Mouse (Mus musculus) lung, adult 2 months (tissue): ENCODE measurements around the gene Smox.

Experiments used
- CTCF ChIP-seq: fragments of 200-500 bp; IDR thresholded peaks from 2 replicates; pipeline ENCODE4 v1.5.1; 2011; ENCODE audit warnings: mild to moderate bottlenecking, low read length, control low read depth; ENCODE audit not compliant: insufficient read depth
- POLR2A ChIP-seq: fragments of 200-500 bp; IDR thresholded peaks from 2 replicates; pipeline ENCODE4 v1.6.1; 2011; ENCODE audit warnings: low read depth, mild to moderate bottlenecking, control low read depth, low read length, borderline replicate concordance; ENCODE audit errors: extremely low read depth

- TF ChIP-seq CTCF (no peak), POLR2A (no peak)
Observed at GRCm38 (mm10) chr2:131548330-131548729, 57.0 kb downstream of the Smox start.
